Mouse (Mus musculus): ENCODE measurements around the gene Robo2.

Gene Robo2

DNA sequence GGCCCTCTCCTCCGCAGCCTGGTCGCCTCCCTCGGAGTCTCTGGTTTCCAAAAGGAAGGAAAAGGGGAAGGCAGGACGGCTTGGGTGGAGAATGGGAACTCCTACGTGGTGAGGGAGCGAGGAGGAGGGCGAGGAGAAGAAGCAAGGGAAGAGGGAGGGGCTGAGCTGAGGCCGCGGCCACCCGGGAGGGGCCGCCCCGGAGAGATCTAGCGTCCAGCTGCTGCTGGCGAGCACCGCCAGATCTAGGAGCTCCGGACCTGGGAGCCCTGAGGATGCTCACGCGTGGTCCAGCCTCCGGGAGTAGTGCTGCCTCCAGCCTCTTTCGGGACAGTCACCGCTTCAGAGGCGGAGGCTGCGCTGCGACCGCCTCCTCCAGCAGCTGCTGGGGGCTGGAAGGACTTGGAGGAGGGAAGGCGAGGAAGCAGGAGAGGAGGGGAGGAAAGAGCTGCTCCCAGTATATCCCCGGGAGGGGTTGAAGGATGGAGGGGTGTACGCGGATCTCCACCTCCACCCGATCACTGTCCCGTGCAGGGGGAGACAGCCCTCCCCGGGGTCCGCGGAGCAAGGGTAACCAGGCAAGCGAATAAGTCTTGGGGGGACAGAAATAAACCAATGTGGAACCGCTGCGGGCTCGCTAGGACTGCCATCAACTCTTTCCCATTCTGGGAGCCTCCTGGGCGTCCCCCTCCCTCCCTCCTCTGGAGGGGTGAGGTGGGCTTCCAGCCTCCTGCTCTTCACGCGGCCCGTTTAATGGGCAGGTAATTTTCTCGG lies at the start of gene Robo2:
Robo2 (minus strand) TSS at position 345 of the 771 bp plus-strand sequence.
- peak; percentile 85 for DNase-seq (ENCODE audit: inconsistent ontology term)

DNA sequence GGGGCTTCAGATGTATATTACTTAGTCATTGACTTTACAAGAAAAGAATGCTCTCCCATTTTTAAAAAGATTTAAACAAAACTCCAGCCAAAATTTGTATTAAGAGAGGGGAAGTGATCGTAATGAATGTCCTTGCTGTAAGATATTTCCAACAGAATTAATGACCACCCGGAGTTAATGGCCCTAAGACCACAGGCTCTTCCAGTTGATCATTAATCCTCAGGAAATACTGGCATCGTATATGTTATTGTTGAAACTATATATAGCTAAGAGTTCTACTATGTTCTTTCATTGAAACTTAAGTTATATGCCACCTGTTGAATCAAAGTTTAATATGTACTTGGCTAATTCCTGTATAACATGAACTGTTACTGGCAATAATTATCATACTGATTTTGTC lies 46.5 kb upstream of the Robo2 start:
- no peak for DNase-seq (ENCODE audit: inconsistent ontology term)

GRCm38 (mm10) chr16:74457736-74458135 lies 46.1 kb upstream of the Robo2 start:
- no peak for DNase-seq (ENCODE audit: inconsistent ontology term)

GRCm38 (mm10) chr16:74456808-74457470 lies 45.3 kb upstream of the Robo2 start:
- DNase-seq (ENCODE audit: inconsistent ontology term): no peak

GRCm38 (mm10) chr16:74455179-74455578 lies 43.6 kb upstream of the Robo2 start:
- no peak for DNase-seq (ENCODE audit: inconsistent ontology term)

DNA sequence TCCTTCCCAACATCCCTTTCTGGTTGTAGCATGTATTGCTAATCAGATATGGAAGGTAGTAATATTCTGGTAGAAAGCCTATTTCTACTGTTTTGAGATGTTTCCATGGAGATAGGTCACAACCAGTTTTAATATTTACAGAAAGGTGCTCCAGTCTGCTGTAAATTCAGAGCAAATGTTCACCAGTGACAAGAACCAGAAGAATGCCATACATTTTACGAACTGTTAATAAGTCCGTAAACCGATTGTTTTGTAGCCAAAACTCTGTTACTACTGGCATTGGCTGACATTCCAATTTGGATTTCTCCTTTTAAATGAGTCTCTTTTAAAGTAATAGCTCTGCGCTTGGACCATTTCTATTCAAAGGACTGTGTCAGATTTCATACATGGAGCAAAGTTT lies 36.4 kb upstream of the Robo2 start:
- DNase-seq (ENCODE audit: inconsistent ontology term): no peak

DNA sequence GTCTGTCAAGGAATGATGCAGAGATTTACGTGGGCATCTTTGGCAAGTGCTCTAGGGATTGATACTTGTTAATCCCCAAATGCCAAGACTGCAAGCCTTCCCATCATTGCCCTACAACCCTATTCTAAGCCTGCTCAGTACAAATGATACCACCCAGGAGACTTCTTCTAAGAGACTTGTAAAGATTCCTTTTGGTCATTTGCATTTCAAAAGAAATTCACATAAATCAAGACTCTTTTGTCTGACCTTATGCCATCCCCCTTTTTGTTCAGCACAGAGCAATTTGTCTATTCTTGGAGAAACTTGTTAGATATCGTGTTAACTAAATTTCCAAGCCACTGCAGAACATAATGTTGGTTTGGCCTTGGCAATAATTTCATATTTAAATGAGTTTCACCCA lies 15.4 kb upstream of the Robo2 start:
- DNase-seq (ENCODE audit: inconsistent ontology term): no peak

DNA sequence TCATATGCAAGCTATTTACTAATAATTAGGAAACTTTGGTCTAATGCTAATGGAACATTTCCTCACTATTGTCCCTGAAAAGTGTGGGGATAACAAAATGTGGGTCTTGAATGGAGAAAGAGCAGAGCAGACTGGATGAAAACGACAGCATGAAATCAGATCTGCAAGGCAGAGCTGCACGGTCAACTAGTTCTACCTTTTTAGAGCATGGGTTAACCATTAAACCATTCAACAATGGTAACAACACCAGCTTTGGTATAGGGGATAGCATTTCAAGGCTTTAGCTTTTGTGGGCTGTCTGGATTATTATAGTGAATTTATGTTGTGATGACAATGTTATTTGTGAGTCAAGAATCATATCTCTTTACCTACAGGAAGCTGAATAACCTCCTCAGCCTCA lies 8.7 kb upstream of the Robo2 start:
- DNase-seq (ENCODE audit: inconsistent ontology term): no peak

DNA sequence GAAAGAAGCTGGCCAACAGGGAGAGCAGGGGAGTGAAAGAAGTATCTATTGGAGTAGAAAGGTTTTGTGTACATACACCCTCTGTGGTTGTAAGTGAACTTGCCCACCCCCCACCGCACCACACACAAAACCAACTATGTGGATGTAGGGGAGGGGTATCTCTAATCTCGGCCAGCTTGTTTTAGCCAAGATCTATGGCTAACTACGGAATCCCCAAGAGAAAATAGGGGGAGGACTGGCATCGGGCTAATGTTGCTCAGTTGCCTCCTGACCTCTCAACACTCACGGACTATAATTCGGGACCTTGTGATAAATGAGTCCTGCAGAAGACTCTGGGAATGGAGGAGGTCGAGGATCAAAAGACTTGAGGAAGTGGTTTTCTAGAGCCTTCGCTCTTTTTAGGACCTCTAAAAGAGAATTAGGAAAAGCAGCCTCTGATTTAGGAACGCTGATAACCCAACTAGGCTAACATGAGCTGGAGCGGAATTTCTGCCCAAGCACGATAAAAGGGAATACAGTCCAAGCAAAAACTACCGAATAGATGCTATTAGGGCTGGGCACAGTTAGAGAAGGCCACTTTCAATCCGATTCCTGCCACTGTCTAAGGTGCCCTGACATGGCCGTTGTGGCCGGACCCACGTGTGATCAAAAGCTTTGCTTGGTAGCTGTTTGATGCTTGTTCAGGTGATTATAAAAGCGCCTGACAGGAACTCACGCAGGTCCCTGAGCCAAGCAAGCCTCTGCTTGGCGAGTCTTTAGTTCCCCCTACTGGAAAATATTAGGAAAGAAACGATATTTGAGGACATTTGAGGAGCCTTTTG lies 1.1 kb upstream of the Robo2 start:
- peak; percentile 80 for DNase-seq (ENCODE audit: inconsistent ontology term)

- no peak for DNase-seq (ENCODE audit: inconsistent ontology term)
Observed at GRCm38 (mm10) chr16:74411021-74411420, 604 bp downstream of the Robo2 start.

DNA sequence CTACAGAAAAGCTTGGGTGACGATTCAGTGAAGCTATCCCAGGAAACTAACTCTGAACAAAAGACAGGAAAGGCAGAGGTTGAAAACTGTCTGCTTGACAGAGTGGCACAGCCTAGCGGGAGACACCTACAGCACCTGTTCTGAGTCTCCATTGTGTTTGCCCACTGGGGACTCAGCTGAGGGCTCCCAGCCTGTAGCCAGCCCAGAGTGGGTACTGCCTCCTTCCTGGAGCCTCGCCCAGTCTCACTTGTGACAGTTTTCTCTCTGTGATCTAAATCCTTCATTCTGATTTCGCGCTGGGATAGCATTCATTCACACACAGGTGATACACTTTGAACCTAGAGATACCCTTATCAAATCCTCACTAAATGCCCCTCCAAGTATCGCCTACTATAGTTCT lies 1.5 kb downstream of the Robo2 start:
- DNase-seq (ENCODE audit: inconsistent ontology term): peak; percentile 46

- DNase-seq (ENCODE audit: inconsistent ontology term): peak; percentile 40
Observed at GRCm38 (mm10) chr16:74409548-74409947, 2.1 kb downstream of the Robo2 start.

- DNase-seq (ENCODE audit: inconsistent ontology term): peak; percentile 42
Observed at GRCm38 (mm10) chr16:74408566-74408965, 3.1 kb downstream of the Robo2 start.

GRCm38 (mm10) chr16:74397291-74397690 lies 14.3 kb downstream of the Robo2 start:
- no peak for DNase-seq (ENCODE audit: inconsistent ontology term)

DNA sequence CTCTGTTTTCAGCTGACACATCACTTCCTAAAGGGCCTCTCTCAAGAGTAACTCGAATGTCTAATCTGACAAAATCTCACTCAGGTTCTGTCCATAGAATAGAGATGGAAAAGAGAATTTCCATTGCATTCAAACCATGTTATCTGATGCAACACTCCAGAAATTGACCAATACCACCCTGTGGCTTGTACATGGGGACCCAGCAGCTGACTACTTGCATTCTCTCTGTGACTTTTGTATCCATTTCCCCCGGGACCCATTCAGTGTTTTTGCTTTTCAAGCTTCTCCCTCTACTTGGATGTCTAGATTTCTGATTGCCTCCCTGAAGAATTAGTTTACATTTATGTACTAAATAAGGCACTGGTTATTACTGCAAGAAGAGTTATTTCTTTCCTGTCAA lies 15.9 kb downstream of the Robo2 start:
- no peak for DNase-seq (ENCODE audit: inconsistent ontology term)

DNA sequence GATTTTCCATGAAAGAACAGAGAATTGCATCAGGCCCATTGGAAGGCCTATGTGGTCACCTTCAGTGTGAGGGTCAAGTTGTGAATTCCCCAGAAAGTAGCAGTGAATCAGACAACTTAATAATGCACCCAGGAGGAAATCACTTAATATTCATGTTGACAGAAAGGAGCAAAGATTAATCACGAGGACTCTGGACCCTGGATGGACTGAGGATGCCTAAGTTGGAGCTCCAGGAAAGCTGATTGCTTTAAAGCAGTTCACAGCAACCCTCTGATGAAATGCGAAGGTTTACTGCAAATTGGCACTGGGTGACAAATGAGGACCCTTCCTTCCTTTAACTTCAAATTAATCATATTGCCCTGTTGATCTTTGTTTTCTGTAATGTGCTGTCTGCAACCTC lies 32.2 kb downstream of the Robo2 start:
- DNase-seq (ENCODE audit: inconsistent ontology term): no peak

DNA sequence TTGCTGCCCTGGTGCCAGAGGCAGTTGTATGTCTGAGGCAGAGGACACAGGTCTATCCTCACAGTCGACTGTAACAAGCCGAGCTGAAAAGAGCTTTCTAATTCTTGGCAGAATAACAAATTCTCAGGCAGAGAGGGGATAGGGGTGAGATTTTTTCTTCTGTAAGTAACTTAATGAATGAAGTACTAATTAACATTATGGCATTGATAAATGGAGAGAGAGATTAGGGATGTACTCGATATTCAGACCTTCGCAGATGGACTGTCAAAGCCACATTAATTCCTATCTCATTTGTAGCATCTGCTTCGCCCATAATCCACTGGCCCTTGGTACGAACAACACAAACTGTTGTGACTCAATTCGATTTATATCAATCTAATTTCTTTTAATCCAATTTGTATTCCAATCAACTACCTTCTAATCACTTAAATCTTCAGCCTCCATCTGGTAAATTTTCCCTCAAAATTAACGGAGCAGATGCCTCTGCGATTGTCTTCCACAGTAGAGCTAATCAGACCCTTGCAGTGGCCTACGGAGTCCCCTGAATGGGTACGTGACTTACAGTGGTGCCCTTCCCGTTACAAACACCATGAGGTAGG lies 36.2 kb downstream of the Robo2 start:
- DNase-seq (ENCODE audit: inconsistent ontology term): peak; percentile 22

- no peak for DNase-seq (ENCODE audit: inconsistent ontology term)
Observed at GRCm38 (mm10) chr16:74374540-74374939, 37.1 kb downstream of the Robo2 start.

DNA sequence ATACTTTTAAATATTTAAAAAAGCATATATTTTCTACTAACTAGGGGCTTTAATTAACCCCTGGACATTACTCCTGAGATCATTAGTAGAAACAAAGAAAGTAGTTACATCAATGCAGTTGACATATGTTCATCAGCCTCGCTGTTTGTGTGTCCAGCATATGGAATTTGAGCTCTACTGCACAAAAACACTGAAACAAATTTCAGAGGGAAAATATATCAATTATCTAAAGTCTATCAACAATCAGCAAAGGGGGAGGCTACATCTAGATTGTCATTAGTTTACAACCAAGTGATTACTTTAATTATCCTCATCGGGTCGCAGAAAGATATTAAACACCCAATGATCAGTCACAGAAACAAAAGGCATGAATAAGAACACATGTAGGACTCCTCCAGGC lies 38.2 kb downstream of the Robo2 start:
- DNase-seq (ENCODE audit: inconsistent ontology term): no peak

GRCm38 (mm10) chr16:74372876-74373275 lies 38.7 kb downstream of the Robo2 start:
- no peak for DNase-seq (ENCODE audit: inconsistent ontology term)

DNA sequence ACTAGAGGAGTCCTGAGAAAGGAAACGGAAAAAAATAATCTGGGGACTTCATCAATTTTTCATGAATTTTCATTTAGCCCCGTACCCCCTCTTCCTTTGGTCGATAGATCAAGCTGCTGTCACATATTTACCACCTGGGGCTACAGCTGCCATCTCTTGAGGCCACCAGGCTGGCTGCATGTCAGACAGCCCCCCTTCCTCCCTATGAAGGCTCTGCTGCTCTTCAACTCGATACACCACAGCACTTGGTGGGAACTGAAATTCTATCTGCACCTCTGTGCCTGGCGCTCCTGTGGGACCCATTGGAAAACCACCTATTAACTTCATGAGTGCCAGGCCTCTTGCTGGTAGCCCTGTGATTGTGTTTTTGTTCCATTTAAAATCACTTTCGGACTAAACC lies 63.2 kb downstream of the Robo2 start:
- DNase-seq (ENCODE audit: inconsistent ontology term): no peak

DNA sequence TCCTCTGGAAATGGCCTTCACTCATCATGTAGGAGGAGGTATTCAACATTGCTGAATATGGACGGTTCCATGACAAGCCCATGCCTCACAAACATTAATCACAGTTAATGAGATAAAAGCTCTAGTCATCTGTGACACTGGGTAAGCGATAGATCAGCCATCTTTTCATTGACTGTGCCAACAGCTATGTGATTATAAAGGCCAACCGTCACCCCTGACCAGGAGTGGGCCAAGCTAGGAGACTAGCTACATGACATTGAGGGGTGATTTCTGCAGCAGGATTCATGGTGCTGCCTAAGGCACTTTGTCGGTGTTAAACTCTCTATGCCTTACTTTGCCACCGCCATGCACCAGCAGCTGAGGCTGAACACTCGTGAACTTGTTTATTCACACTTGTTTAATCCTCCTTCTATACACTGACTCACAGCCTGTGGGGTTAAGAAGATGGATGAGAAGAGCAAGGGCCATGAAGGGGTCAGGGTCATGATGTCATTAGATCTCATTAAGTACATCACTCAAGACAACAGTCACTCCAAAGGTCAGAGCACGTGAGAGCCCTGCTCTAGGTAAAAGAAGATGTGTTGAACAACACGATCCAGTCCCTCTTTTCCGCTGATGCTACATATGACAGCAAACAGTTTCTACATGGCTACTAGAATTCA lies 72.5 kb downstream of the Robo2 start:
- no peak for DNase-seq (ENCODE audit: inconsistent ontology term)

All from Muller cell, postnatal 12 days (primary cell).